Mouse (Mus musculus): ENCODE measurements around the gene Vps52.

Gene Vps52

DNA sequence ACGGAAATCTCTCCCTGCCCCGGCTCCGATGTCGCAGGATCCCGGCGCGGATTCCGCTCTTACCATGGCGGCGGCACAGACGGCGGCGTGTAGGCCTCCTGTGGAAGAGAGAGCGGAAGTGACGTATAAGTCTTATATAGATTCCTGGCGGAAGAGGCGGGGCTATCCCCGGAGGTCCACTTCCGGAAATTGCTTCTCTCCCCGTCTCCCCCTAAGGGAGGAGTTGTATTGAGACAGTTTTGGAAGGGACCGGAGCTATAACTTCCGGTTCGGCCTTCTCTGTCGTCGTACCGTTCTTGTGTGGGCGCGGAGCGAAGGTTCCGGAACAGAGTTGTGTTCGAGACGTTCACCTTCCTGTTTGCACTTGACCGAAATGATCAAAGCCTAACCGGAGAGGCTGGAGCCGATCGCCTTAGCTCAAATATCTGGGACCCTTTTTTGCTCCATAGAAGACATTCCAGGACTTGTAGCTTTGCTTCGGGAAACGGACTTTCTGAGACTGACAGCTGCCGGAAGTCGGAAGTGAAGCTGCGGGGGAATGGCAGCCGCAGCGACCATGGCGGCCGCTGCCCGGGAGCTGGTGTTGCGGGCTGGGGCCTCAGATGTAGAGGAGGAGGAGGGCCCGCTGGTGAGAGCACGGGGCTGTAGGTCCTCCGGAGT, at the start of gene Vps52, which contains the start of gene Rps18:
Gene Vps52 (plus strand): TSS at position 258 of the 660 bp plus-strand sequence.
Gene Rps18 (minus strand): TSS at position 447 of the 660 bp plus-strand sequence.
- peak; percentile 90 for DNase-seq (ENCODE audit: low spot score)

DNA sequence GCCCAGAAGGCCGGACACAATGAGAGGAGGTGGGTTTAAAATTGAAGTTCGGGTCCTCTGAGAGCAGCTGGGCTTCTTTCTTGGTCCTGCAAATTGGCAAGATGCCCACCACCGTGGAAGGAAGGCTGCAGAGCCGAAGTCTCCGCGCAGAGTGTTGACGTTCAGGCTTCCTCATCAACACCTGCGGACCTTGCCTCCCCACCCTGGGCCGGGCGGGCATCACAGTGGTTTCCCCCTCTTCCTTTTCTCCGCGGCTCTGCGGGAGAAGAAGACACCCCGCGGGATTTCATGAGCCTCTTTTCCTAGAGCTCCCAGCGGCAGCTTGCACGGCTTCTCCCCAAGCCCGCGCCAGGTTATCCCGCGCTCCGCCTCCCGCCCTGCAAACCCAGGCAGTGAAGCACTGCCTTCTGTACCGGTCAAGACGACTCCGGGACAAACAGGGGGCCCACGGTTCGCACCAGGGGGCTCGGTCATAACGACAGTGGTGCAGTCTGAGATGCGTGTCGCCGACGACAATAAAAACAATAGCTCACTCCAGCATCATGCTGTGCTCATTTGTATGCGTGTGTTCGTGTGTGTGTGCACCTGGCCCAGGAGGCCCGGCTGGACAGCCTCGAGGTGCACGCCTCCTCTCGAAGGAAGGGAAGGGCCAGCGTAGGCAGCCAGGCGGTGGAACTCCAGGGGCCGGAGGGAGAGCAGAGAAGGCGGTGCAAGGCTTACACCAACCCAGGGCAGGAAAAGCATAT, 47.1 kb upstream of the Vps52 start:
- peak; percentile 52 for DNase-seq (ENCODE audit: low spot score)

DNA sequence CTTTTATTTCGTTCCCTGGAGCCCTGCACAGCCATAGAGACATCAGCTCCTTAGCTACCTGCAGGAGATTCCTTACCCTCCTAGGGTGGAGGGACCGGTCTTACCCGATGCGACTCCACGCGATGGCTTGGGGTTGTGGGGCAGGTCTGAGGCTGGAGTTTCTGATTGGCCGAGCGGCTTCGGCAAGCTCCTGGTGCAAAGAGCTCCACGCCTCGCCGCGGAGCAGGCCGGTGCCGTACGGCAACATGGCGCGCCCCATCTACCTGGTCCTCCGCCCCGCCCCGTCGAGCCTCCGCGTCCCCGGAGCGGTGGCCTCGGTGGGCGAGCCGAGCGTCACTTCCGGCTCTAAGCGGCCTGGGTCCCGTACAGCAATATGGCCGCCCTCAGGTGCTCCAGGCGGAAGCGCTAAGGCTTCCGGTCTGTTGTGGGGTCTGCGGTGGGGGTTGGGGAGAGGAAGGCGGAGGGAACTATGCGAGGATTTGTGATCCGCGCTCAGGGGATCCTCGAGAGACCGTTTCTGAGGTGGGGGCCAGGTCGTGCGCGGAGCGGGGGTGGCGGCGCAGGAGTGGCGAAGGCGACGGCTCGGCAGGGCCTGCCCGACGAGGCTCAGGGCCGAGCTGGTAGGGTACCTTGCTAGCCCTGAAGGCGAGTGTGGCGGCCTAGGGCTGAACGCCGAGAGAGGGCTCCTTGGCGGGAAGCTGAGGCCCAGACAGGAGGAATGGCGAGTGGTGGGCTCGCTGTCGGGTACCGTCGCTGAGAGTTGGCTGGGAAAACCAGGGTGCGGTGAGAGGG, 46.3 kb upstream of the Vps52 start, which contains the start of gene Daxx:
Gene Daxx (plus strand): TSS at position 338 of the 792 bp plus-strand sequence.
- peak; percentile 99 for DNase-seq (ENCODE audit: low spot score)

DNA sequence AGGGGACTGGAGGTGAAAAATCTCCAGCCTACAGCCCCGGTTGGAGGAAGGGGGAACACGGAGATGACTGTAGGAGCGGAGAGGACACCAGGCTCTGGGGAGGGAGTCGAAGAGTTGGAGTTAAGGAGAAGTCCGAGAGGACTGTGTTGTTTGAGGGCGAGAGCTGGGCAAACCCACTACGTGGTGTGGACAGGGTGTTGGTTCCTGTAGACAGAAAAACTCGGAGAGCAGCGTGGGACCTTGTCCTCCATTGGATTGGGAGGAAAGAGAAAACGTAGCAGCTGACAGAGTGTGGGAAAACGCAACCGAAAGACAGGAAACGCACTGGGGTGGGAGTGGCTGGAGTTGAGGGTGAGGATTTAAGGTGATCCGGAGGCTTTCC, 45.8 kb upstream of the Vps52 start:
- peak; percentile 48 for DNase-seq (ENCODE audit: low spot score)

DNA sequence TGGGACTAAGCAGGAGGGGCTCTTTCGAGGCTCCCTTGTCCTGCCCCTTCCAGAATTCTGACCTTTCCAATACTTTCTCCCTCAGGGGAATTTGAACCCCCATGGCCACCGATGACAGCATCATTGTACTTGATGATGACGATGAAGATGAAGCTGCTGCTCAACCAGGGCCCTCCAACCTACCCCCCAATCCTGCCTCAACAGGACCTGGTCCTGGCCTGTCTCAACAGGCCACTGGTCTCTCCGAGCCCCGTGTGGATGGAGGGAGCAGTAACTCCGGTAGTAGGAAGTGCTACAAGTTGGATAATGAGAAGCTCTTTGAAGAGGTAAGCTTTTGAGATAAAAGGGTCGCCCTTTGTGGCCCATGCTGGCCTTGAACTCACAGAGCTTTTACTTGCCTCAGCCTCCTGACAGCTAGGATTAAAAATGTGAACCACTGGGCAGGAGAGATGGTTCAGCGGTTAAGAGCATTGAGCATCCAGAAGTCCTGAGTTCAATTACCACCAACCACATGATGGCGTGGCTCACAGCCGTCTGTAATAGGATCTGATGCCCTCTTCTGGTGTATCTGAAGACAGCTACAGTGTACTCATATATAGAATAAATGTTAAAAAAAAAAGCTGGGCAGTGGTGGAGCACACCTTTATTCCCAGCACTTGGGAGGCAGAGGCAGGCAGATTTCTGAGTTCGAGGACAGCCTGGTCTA, 45.1 kb upstream of the Vps52 start:
- no peak for DNase-seq (ENCODE audit: low spot score)

DNA sequence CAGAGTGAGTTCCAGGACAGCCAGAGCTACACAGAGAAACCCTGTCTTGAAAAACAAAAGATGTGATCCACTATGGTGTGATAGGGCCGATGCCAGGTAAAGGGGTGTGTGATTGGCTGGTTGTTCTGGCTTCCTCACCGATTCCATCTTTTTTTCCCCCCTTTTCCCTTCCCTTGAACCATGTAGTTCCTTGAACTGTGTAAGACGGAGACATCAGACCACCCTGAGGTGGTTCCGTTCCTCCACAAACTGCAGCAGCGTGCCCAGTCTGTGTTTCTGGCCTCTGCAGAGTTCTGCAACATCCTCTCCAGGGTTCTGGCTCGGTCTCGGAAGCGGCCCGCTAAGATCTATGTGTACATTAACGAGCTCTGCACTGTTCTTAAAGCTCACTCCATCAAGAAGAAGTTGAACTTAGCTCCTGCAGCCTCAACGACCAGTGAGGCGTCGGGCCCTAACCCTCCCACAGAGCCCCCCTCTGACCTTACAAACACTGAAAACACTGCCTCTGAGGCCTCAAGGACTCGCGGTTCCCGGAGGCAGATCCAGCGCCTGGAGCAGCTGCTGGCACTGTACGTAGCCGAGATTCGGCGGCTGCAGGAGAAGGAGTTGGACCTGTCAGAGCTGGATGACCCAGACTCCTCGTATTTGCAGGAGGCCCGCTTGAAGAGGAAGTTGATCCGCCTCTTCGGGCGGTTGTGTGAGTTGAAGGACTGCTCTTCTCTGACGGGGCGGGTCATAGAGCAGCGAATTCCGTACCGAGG, 44.4 kb upstream of the Vps52 start:
- DNase-seq (ENCODE audit: low spot score) = no peak

DNA sequence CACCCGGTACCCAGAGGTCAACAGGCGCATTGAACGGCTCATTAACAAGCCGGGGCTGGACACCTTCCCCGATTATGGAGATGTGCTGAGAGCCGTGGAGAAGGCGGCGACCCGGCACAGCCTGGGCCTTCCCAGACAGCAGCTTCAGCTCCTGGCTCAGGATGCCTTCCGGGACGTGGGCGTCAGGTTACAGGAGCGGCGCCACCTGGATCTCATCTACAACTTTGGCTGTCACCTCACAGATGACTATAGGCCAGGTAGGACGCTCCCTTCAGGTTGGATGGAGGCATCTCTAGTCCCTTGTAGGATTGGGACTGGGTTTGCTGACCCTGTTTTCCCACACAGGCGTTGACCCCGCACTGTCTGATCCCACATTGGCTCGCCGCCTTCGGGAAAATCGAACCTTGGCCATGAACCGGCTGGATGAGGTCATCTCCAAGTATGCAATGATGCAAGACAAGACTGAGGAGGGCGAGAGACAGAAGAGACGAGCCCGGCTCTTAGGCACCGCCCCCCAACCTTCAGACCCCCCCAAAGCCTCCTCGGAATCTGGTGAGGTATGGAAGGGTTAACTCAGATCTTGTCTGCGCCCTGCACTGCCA, 43.7 kb upstream of the Vps52 start:
- DNase-seq (ENCODE audit: low spot score) = no peak

DNA sequence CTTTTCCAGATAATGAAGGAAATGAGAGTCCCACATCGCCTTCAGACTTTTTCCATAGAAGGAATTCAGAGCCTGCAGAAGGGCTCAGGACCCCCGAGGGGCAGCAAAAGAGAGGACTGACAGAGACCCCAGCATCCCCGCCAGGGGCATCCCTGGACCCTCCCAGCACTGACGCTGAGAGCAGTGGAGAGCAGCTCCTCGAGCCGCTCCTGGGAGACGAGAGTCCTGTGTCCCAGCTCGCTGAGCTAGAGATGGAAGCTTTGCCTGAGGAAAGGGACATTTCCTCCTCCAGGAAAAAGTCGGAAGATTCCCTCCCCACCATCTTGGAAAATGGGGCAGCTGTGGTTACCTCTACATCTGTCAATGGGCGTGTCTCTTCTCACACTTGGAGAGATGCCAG, 42.3 kb upstream of the Vps52 start:
- DNase-seq (ENCODE audit: low spot score) = no peak

DNA sequence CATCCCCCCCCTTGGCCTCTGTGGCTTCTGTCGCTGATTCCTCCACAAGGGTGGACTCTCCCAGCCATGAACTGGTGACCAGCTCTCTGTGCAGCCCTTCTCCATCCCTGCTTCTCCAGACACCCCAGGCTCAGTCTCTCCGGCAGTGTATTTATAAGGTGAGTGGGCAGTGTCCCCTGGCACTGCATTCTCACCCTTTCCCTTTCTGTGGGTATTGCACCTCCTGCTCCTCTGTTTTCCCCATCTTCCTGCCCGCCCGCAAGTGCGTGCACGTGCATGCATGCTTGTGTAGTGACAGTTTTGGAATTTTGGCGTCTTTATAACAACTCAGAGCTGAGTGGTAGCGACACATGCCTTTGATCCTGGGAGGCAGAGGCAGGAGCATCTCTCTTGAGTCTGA, 41.7 kb upstream of the Vps52 start:
- DNase-seq (ENCODE audit: low spot score) = no peak

DNA sequence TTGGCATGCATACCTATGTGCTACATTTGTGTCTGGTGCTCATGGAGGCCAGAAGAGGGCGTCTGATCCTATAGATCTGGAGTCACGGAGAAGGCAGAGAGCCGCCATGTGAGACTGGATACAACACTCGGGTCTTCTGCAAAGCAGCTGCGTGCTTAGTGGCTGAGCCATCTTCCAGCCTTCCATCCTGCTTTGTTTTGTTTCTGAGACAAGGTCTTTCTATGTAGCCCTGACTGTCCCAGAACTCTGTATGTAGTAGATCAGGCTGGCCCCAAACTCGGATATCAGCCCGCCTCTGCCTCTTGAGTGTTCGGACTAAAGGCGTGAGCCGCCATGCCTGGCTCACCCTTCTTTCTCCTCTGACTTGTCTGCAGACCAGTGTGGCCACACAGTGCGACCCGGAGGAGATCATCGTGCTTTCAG, 40.6 kb upstream of the Vps52 start:
- no peak for DNase-seq (ENCODE audit: low spot score)

DNA sequence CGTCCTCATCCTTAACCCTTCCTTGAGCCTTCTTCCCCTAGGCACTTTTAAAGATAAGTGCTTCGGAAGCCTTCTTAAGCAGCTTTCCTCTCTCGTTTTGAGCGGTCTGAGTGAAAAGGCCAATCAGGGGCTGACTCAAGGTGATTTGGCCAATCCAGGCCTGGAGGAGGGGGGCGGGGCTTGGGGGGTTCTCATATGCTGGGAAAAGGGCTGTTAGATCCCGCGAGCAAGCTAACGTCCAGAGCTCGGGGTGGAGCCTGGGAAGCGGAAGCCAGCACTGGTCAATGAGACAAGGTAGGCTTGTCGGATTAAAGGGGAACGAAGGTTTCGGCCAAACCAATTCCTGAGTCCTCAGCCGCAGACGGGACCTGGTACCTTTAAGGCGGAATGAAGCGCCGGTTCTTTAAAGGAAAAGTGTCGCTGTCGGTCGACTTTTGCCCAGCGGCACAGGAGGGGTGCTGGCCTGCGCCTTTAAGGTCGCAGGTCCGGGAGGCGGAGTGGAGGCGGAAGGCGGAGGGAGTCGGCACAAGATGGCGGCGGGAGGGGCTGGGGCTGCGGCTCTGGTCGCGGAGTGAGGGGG, 39.9 kb upstream of the Vps52 start, which contains the start of the genes Tapbp and Zbtb22:
Gene Tapbp (plus strand): TSS at position 229 of the 580 bp plus-strand sequence.
Gene Zbtb22 (plus strand): TSS at position 234 of the 580 bp plus-strand sequence.
- DNase-seq (ENCODE audit: low spot score) = peak; percentile 94

DNA sequence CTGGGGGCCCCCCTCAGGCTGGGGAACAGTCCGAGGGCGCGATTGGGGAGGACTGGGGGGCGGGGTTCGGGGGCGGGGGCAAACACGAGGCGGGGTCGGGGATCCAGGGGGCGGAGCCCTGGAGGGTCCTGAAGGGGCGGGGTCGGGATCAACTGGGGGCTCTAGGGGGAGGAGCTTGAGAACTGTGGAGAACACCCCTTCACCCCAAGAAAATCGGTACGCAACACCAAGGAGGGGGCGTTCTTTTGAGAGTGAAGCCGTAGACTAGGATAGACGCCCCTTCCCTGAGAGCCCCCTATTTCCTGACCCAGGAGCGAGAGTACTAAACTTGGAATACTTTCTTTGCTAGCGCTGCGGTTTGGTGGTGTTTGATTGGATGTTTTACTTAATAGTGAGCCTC, 39.3 kb upstream of the Vps52 start:
- DNase-seq (ENCODE audit: low spot score) = no peak

DNA sequence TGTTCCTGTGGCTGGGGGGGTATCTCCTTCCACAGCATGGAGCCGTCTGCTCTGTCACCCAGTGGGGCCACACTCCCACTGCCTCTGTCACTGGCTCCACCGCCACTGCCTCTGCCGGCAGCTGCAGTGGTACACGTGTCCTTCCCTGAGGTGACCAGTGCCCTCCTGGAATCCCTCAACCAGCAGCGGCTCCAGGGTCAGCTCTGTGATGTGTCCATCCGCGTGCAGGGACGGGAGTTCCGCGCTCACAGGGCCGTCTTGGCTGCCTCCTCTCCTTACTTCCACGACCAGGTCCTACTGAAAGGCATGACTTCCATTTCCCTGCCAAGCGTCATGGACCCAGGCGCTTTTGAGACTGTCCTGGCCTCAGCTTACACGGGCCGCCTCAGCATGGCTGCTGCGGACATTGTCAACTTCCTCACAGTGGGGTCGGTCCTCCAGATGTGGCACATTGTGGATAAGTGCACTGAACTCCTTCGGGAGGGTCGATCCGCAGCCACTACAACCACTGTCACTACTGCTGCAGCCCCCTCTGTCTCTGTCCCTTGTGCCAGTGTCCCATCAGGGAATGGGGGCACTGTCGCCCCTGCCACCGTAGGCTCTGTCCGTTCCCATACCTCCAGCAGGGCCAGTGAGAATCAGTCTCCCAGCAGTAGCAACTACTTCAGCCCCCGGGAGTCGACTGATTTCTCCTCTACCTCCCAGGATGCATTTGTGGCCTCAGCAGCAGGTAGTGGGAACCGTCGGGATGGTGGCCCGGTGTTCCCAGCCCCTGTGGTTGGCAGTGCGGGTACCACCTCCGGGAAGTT, 38.6 kb upstream of the Vps52 start:
- no peak for DNase-seq (ENCODE audit: low spot score)

DNA sequence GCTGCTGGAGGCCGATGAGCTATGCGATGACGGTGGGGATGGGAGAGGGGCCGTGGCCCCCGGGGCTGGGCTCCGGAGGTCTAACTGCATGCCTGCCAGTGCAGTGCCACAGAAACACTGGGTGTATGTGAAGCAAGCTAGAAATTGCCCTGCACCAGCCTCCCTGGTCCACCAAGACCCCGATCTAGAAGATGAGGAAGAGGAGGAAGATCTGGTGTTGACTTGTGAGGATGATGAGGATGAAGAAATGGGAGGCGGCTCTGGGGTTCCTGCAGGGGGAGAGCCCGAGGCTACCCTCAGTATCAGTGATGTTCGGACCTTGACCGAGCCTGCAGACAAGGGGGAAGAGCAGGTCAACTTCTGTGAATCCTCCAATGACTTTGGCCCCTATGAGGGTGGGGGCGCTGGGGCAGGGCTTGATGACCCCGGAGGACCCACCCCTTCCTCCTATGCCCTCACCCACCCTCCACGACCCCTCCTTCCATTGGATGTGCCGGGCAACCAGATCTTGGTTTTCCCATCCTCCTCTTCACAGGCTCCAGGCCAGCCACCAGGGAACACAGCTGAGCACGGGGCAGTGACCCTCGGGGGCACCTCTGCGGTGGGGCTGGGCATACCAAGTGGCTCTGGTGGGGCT, 37.8 kb upstream of the Vps52 start:
- DNase-seq (ENCODE audit: low spot score) = no peak

DNA sequence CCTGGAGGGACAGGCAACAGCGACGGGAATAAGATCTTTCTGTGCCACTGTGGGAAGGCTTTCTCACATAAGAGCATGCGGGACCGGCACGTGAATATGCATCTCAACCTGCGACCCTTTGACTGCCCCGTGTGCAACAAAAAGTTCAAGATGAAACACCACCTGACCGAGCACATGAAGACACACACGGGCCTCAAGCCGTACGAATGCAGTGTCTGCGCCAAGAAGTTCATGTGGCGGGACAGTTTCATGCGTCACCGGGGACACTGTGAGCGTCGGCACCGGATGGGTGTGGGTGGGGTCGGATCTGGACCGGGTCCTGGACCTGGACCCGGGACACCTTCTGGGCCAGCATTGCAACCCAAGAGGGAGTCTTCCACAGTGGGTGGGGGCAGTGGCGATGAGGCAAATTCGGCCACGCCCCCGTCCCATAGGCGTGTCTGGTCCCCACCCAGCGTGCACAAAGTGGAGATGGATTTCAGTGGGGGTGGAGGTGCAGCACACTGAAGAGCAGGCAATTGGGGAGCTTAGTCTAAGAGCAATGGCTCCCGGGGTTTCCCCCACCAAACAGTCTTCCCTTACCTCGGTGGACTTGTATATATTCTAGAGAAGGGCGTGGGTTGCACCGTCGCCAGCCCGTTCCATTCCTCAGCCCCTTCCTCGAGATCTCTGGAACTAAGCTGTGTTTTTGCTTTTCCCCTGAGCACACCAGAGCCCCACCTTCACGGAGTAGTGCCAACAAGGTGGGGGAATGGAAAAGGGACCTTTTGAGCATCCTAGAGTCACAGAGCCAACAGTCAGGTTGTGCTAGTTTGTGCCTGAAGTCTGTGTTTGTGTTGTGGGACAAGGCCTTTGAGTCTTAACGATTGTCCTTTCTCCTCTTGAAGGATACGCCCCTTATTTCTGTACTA, 37.1 kb upstream of the Vps52 start:
- no peak for DNase-seq (ENCODE audit: low spot score)

DNA sequence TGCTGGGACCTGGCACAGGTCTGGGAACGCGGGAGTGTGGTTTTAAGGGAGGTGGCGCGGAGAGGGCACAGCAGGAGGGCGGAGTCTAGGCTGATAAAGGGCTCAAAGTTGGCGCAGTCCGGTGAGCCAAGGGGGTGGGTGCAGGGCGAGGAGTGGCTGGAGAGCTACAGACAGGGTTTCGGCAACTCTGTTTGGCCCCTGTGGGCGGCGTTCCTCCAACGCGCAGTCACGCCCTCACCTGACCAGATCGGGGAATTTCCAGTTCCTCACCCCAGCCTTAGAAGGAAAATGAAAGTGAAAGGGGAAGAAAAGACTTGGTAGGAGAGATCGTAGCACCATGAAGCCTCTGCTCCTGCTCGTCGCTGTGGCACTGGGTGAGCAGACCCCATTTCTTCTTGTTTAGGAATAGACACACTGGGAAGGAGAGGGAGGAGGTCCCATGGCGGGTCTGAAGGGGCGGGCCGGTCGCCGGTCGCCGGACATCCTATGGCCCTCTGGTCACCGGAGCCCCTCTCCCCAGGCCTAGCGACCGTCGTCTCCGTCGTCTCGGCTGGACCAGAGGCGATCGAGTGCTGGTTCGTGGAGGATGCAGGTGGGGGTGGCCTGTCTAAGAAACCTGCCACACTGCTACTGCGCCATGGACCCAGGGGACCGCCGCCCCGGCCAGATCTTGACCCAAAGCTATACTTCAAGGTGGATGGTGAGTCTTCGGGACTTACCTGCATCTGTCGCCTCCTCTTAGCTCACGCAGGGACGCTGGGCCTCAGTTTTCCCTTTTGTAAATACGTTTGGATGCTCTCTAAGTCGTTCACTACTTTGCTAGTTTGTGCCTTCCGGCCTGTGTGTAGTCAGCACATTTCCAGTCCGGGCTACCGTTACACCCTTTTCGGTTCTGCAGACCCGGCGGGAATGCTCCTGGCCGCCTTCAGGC, 36.0 kb upstream of the Vps52 start:
- peak; percentile 87 for DNase-seq (ENCODE audit: low spot score)
